ENCODE assay signal across 8 mouse cellular contexts in the genomic region with DNA sequence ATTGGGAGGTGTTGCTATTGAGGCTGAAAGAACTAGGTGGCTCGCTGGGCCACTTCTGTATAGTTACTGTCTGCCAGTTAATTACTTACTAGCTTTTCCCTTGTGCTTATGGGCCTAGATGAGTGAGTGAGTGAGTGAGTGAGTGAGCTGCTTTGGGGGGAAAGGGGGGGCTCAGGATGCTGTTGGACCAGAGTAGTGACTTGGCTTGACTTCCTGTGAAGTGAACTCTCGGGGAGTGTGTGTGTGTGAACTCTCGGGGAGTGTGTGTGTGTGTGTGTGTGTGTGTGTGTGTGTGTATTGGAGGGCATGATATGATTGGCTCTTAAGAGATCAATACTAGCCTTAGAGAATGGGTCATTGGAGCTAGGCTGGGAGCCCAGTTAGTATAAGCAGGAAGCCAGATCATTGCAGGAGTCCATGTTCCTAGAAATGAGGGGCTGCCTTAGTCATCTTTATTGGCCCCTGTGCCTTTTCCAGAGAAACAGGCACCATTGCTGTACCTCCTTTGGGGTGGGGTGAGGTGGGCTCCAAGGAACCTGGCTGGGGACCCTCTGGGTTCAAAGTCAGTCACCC. TPM values are rescaled to one million over a fixed set of nuclear protein-coding genes. Genes with fewer than 3 reads are reported as not detected.
DNase-seq lines count a peak whose midpoint lies in the region; ATAC-seq and TF ChIP-seq lines count a peak whose summit lies in the region.

No protein-coding gene starts in this region.

- H3K27me3 ChIP-seq in E14TG2a.4 (ENCODE audit: insufficient read depth, low read length): no peaks in the 10 kb centered on the region
- no peaks in the 10 kb centered on the region for H3K27me3 ChIP-seq in hindbrain, embryonic 10.5 days (ENCODE audit: insufficient read depth, poor library complexity, severe bottlenecking)
- peaks cover 29% of the 10 kb centered on the region for H3K27me3 ChIP-seq in liver, embryonic 14.5 days (ENCODE audit: control insufficient read depth, insufficient read depth, low read length)
- no peaks in the 10 kb centered on the region for H3K27me3 ChIP-seq in cerebellum, adult 2 months (ENCODE audit: control insufficient read depth, insufficient read depth, low read length)

- H3K4me1 ChIP-seq in E14TG2a.4 (replicated peaks; ENCODE audit: low read depth, low read length): peaks cover 84% of the 10 kb centered on the region
- peaks cover 92% of the 10 kb centered on the region for H3K4me1 ChIP-seq in hindbrain, embryonic 10.5 days (replicated peaks)
- H3K4me1 ChIP-seq in liver, embryonic 14.5 days (replicated peaks; ENCODE audit: control insufficient read depth in 2 of 2, insufficient read depth in 2 of 2, low read length in 1 of 2): no peaks in the 10 kb centered on the region
- peaks cover 29% of the 10 kb centered on the region for H3K4me1 ChIP-seq in cerebellum, adult 2 months (ENCODE audit: control insufficient read depth, insufficient read depth, low read length)

- H3K4me3 ChIP-seq in E14TG2a.4 (replicated peaks; ENCODE audit: low read length): peak overlapping the region; percentile 97; the same call in 1 of the 2 replicates
- peak overlapping the region; percentile 84 for H3K4me3 ChIP-seq in hindbrain, embryonic 10.5 days
- no peak overlapping the region for H3K4me3 ChIP-seq in liver, embryonic 14.5 days (ENCODE audit: insufficient read depth in 1 of 2, low read depth in 2 of 2, low read length in 2 of 2)
- H3K4me3 ChIP-seq in cerebellum, adult 2 months (replicated peaks; ENCODE audit: insufficient read depth, low read depth, low read length): no peak overlapping the region

- TF ChIP-seq EP300 in liver, embryonic 14.5 days (IDR thresholded peaks at IDR 0.05; ENCODE audit: low read depth): no peak

- peak overlapping the region; percentile 69 for H3K27ac ChIP-seq in hindbrain, embryonic 10.5 days
- H3K27ac ChIP-seq in liver, embryonic 14.5 days: no peak overlapping the region
- H3K27ac ChIP-seq in cerebellum, adult 2 months (ENCODE audit: insufficient read depth, low read length): no peak overlapping the region

- peak; percentile 33 for DNase-seq in adrenal gland, postnatal 10 days
- DNase-seq in adrenal gland, postnatal 4 days (ENCODE audit: low spot score in 2 of 2): no peak
- DNase-seq in hindbrain, embryonic 10.5 days (ENCODE audit: low spot score): no peak
- no peak for DNase-seq in liver, embryonic 14.5 days (ENCODE audit: low read depth in 3 of 3, low spot score in 3 of 3)
- no peak for DNase-seq in cerebellum, adult 11 months
- DNase-seq in natural killer cell, adult 2 months (ENCODE audit: low spot score in 2 of 2): no peak
- DNase-seq in cerebellum, adult 2 months: no peak

- no peak for TF ChIP-seq CTCF in E14TG2a.4 (conservative IDR thresholded peaks at IDR 0.05; ENCODE audit: low read length)
- no peak for TF ChIP-seq CTCF in liver, embryonic 14.5 days (IDR thresholded peaks at IDR 0.05; ENCODE audit: low read depth)
- TF ChIP-seq CTCF in cerebellum, adult 2 months (IDR thresholded peaks at IDR 0.05; ENCODE audit: borderline replicate concordance, insufficient read depth, low read depth, low read length): no peak

- H3K9me3 ChIP-seq in E14TG2a.4 (ENCODE audit: low read length): no peaks in the 10 kb centered on the region
- no peaks in the 10 kb centered on the region for H3K9me3 ChIP-seq in hindbrain, embryonic 10.5 days
- H3K9me3 ChIP-seq in liver, embryonic 14.5 days (ENCODE audit: control insufficient read depth, low read length): no peaks in the 10 kb centered on the region

- no peak overlapping the region for H3K9ac ChIP-seq in liver, embryonic 14.5 days (replicated peaks)

- ATAC-seq in liver, embryonic 14.5 days (ENCODE audit: insufficient read depth): no peak

- WGBS in hindbrain, embryonic 10.5 days: 53% methylated on average over 3 of the region's 3 CpGs
- WGBS in liver, embryonic 14.5 days (ENCODE audit: insufficient replicate concordance): 51% methylated on average over 3 of the region's 3 CpGs
- WGBS in cerebellum, adult 2 months: 65% methylated on average over 3 of the region's 3 CpGs

- H3K36me3 ChIP-seq in E14TG2a.4 (ENCODE audit: insufficient read depth, low read length): peaks cover 61% of the 10 kb centered on the region
- H3K36me3 ChIP-seq in hindbrain, embryonic 10.5 days: peaks cover 68% of the 10 kb centered on the region
- no peaks in the 10 kb centered on the region for H3K36me3 ChIP-seq in liver, embryonic 14.5 days (replicated peaks; ENCODE audit: control insufficient read depth, insufficient read depth, low read depth)

- TF ChIP-seq POLR2A in cerebellum, adult 2 months (IDR thresholded peaks at IDR 0.05; ENCODE audit: borderline replicate concordance, insufficient read depth, low read length): no peak

- 0 out of 2 replicates have a peak overlapping the region, but pooled peaks have one; percentile 45 for H3K4me2 ChIP-seq in liver, embryonic 14.5 days (ENCODE audit: low read depth)

RNA-seq across cellular contexts. Expression of a gene that starts 5.0 kb away (rescaled TPM):
- total RNA-seq in adrenal gland, postnatal 10 days (2021): 100 to 1,000 TPM; 101 to 154 TPM
- 10 to 100 TPM; 80.9 to 94.5 TPM for total RNA-seq in adrenal gland, postnatal 4 days (2021)
- 67.6 and 70.1 TPM in 2 replicates for polyA plus RNA-seq in hindbrain, embryonic 10.5 days (2016; fragmentation: Nextera tagmentation; extraction: Ambion mirVana)
- polyA plus RNA-seq in liver, embryonic 14.5 days (2012; rRNA removed): 2.1 and 2.6 TPM in 2 replicates
- 2.5 and 3.0 TPM in 2 replicates for polyA plus RNA-seq in liver, embryonic 14.5 days (2014; fragmentation: Nextera tagmentation; extraction: Ambion mirVana)
- polyA plus RNA-seq in cerebellum, adult 2 months (2012; rRNA removed): 23.1 and 24.4 TPM in 2 replicates

Comparison
In these comparisons a context has a peak if more than half of its experiments do, and no peak if none do; other contexts are left out.
1. H3K4me3 ChIP-seq: peak in E14TG2a.4 (single experiment) and hindbrain, embryonic 10.5 days (single experiment); none in liver, embryonic 14.5 days (0 of 2) and cerebellum, adult 2 months (single experiment).